Mouse (Mus musculus) adrenal gland, postnatal 25 days (tissue): ENCODE data around the gene Rtf1. TPM values are rescaled to one million over a fixed set of nuclear protein-coding genes. Genes with fewer than 3 reads are reported as not detected.

Source experiments
- total RNA-seq: library from RNA; stranded (reverse); gene quantifications from 2 replicates; pipeline ENCODE4 v1.2.3, GENCODE M21; 2021

Rtf1 gene
- total RNA-seq, 1 experiment from 2014 or later: 30.5 TPM

Other genes with a start within 250 kb of the Rtf1 start
- gene Ino80, start 197.4 kb upstream of the Rtf1 start, total RNA-seq: 21.0 and 25.3 TPM in 2 replicates
- gene Exd1, start 127.4 kb upstream of the Rtf1 start, total RNA-seq: 0.91 and 1.4 TPM in 2 replicates
- gene Chp1, start 127.4 kb upstream of the Rtf1 start, total RNA-seq: 217 and 293 TPM in 2 replicates
- gene Nusap1, start 56.8 kb upstream of the Rtf1 start, total RNA-seq: 6.2 and 6.5 TPM in 2 replicates
- gene Oip5, start 56.6 kb upstream of the Rtf1 start, total RNA-seq: 3.0 and 4.2 TPM in 2 replicates
- 35.6 and 48.1 TPM in 2 replicates for gene Ndufaf1, start 12.2 kb upstream of the Rtf1 start, total RNA-seq
- gene Itpka, start 67.3 kb downstream of the Rtf1 start, total RNA-seq: 2.9 and 3.2 TPM in 2 replicates
- 1.5 and 1.7 TPM in 2 replicates for gene Ltk, start 85.4 kb downstream of the Rtf1 start, total RNA-seq
- gene Rpap1, start 112.5 kb downstream of the Rtf1 start, total RNA-seq: 20.7 and 26.8 TPM in 2 replicates
- gene Tyro3, start 122.7 kb downstream of the Rtf1 start, total RNA-seq: 4.5 and 7.2 TPM in 2 replicates
- gene Mga, start 222.2 kb downstream of the Rtf1 start, total RNA-seq: 57.8 and 66.8 TPM in 2 replicates